Mouse (Mus musculus): ENCODE results near the gene Mylk4. TPM values are rescaled to one million over a fixed set of nuclear protein-coding genes. Genes with fewer than 3 reads are reported as not detected.

Gene Mylk4
- polyA plus RNA-seq, 1 experiment from 2014 or later, result not detected

DNA sequence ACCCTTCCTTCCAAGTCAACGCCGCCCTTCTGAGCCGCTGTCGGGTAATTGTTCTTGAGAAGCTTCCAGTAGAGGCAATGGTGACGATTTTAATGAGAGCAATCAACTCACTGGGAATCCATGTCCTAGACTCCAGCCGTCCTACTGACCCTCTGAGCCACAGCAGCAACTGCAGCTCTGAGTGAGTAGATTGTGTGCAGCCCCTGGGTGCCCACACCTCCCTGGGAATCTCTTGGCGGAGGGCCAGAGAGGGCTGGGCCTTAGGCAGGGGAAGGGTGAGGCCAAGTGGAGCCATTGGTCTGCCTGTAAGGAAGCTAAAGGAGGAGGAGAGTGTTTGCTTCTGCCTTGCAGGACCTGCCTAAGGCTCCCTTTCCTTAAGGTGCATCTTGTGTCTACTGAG, 23.1 kb upstream of the Mylk4 start:
- H3K4me3 ChIP-seq (ENCODE audit: low read depth, low read length), result no peak overlapping the region
- no peak overlapping the region for H3K9ac ChIP-seq
- ATAC-seq (ENCODE audit: insufficient read depth) (no peak), DNase-seq (peak; percentile 27)
- no peaks in the 10 kb centered on the region for H3K27me3 ChIP-seq (ENCODE audit: insufficient read depth, low read length)
- H3K36me3 ChIP-seq (ENCODE audit: insufficient read depth), result peaks cover 33% of the 10 kb centered on the region
- H3K9me3 ChIP-seq (ENCODE audit: low read depth, low read length), result no peaks in the 10 kb centered on the region
- no peak overlapping the region for H3K27ac ChIP-seq (ENCODE audit: low read depth)
- peaks cover 6% of the 10 kb centered on the region; the same call in 1 of the 2 replicates for H3K4me1 ChIP-seq (ENCODE audit: insufficient read depth)
- TF ChIP-seq CTCF (IDR thresholded peaks at IDR 0.05; ENCODE audit: low read depth), result no peak
- WGBS, result 84% methylated on average over 7 of the region's 7 CpGs
- H3K4me2 ChIP-seq, result no peak overlapping the region

DNA sequence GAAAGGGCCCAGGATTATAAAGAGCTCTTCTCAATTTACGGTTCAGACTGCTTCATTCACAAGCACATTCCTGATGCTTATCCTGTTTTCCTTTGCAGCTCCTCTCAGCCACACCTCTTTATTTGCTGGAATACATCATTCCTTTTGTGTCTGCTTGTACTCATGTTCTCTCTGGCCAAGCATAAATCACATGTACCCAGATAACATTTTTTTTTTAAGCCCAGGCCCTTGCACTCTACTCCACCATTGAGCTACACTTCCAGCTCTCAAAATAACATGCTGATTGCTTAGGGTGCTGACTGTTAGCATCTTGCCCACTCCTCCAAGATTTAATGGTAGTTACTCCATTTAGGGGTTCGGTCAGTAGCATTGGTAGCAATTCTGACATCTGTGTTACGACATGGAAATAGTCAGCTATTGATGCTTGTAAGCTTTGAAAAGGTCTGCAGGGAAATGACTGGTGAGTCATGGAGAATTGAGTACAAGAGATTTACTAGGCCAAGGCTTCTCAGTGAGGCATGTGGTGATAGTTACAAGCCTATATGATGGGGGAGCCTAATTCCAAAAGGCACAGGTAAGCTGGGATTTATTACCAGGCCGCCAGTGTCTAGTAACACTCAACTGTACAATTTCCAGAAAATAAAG, 20.1 kb upstream of the Mylk4 start:
- TF ChIP-seq CTCF (IDR thresholded peaks at IDR 0.05; ENCODE audit: low read depth), result no peak
- Histone ChIP-seq H3K4me1 (ENCODE audit: insufficient read depth) (peaks cover 6% of the 10 kb centered on the region; the same call in 1 of the 2 replicates), H3K27me3 (ENCODE audit: insufficient read depth, low read length) (no peaks in the 10 kb centered on the region), H3K27ac (ENCODE audit: low read depth) (no peak overlapping the region), H3K4me2 (peak overlapping the region; percentile 88), H3K36me3 (ENCODE audit: insufficient read depth) (peaks cover 22% of the 10 kb centered on the region), H3K9ac (0 out of 2 replicates have a peak overlapping the region, but pooled peaks have one; percentile 76), H3K9me3 (ENCODE audit: low read depth, low read length) (no peaks in the 10 kb centered on the region), H3K4me3 (ENCODE audit: low read depth, low read length) (peak overlapping the region; percentile 90)
- DNase-seq (peak; percentile 1), ATAC-seq (ENCODE audit: insufficient read depth) (no peak)
- WGBS, result 73% methylated on average over 4 of the region's 4 CpGs

DNA sequence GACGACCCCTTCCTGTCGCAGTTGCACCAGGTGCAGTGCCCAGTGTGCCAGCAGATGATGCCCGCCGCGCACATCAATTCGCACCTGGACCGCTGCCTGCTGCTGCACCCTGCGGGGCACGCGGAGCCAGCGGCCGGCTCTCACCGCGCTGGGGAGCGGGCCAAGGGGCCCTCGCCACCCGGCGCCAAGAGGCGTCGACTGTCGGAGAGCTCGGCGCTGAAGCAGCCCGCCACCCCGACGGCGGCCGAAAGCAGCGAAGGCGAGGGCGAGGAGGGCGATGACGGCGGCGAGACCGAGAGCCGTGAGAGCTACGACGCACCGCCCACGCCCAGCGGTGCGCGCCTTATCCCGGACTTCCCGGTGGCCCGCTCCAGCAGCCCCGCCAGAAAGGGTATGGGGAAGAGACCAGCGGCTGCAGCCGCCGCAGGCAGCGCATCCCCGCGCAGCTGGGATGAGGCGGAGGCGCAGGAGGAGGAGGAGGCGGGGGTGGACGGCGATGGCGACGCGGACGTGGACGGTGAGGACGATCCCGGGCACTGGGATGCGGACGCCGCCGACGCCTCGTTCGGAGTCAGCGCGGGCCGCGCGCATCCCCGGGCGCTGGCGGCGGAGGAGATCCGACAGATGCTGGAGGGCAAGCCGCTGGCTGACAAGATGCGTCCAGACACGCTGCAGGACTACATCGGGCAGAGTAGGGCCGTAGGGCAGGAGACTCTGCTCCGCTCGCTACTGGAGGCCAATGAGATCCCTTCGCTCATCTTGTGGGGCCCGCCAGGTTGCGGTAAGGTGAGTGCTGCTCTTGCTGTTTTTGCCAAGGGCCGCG, 18.7 kb upstream of the Mylk4 start, which contains the start of gene D930007J09Rik:
Gene D930007J09Rik, minus strand, starts transcription at position 591 of the 823 bp plus-strand sequence.
- Histone ChIP-seq H3K4me1 (ENCODE audit: insufficient read depth) (peaks cover 6% of the 10 kb centered on the region; the same call in 1 of the 2 replicates), H3K4me2 (peak within 1 kb of the TSS; percentile 88), H3K27ac (ENCODE audit: low read depth) (peak within 1 kb of the TSS; percentile 76), H3K4me3 (ENCODE audit: low read depth, low read length) (peak within 1 kb of the TSS; percentile 90), H3K27me3 (ENCODE audit: insufficient read depth, low read length) (no peaks in the 10 kb centered on the region), H3K9ac (peak within 1 kb of the TSS; percentile 76), H3K36me3 (ENCODE audit: insufficient read depth) (peaks cover 12% of the 10 kb centered on the region), H3K9me3 (ENCODE audit: low read depth, low read length) (no peaks in the 10 kb centered on the region)
- DNase-seq (peak; percentile 52), ATAC-seq (ENCODE audit: insufficient read depth) (peak; percentile 9)
- under 1% methylated on average over 79 of the region's 95 CpGs for WGBS
- peak; percentile 0; the same call in 1 of the 2 replicates for TF ChIP-seq CTCF (IDR thresholded peaks at IDR 0.05; ENCODE audit: low read depth)

DNA sequence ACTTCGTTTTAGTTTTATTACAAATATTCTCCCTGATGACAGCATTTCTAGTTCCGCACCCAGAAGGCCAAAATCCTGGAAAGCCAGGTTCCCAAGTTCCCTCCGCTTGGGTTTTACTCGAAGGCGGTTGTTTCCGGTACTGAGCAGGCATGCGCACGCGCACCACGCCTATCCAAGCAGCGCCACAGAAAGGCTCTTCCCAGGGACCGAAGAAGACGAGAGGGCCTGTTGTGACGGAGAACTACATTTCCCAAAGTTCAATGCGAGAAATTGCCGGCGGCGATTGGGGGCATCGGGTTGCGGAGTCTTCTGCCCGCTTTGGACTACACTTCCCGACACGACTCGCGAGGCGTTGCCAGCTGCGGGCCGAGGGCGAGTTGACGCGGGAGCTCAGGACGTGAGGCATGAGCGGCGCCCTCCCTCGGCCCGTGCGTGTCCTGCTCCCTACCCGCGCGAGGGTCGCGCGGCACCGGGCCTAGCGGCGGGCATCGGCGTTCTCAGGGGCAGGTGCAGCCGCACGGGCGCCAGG, 18.0 kb upstream of the Mylk4 start, which contains the start of gene Wrnip1:
Gene Wrnip1, plus strand, starts transcription at position 346 of the 529 bp plus-strand sequence.
- peak within 1 kb of the TSS; percentile 76 for H3K27ac ChIP-seq (ENCODE audit: low read depth)
- no peaks in the 10 kb centered on the region for H3K9me3 ChIP-seq (ENCODE audit: low read depth, low read length)
- peak within 1 kb of the TSS; percentile 76 for H3K9ac ChIP-seq
- TF ChIP-seq CTCF (IDR thresholded peaks at IDR 0.05; ENCODE audit: low read depth), result peak; percentile 38
- peak within 1 kb of the TSS; percentile 90 for H3K4me3 ChIP-seq (ENCODE audit: low read depth, low read length)
- WGBS, result under 1% methylated on average over 51 of the region's 51 CpGs
- H3K4me2 ChIP-seq, result peak within 1 kb of the TSS; percentile 88
- H3K36me3 ChIP-seq (ENCODE audit: insufficient read depth), result peaks cover 8% of the 10 kb centered on the region
- H3K4me1 ChIP-seq (ENCODE audit: insufficient read depth), result peaks cover 6% of the 10 kb centered on the region; the same call in 1 of the 2 replicates
- peak; percentile 98 for ATAC-seq (ENCODE audit: insufficient read depth)
- peak; percentile 99 for DNase-seq
- H3K27me3 ChIP-seq (ENCODE audit: insufficient read depth, low read length), result no peaks in the 10 kb centered on the region

DNA sequence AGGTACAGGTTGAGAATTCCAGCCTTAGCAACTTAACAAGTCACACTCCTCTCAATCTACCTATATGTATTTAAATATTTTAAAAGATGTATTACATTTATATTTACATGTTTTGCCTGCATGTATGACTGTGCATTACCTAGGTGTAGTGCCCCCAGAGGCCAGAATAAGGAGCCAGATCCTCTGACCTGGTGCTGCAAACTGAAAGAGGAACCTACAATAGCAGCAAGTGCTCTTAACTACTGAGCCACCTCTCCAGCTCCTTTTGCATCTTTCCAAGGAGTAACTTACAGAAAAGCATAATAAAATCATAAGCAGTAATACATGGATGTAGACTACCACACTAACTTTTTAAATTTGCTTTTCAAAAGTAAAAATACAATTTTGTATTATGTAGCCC, 17.1 kb upstream of the Mylk4 start:
- no peak overlapping the region for H3K27ac ChIP-seq (ENCODE audit: low read depth)
- DNase-seq, result no peak
- peak overlapping the region; percentile 90; the same call in 1 of the 2 replicates for H3K4me3 ChIP-seq (ENCODE audit: low read depth, low read length)

DNA sequence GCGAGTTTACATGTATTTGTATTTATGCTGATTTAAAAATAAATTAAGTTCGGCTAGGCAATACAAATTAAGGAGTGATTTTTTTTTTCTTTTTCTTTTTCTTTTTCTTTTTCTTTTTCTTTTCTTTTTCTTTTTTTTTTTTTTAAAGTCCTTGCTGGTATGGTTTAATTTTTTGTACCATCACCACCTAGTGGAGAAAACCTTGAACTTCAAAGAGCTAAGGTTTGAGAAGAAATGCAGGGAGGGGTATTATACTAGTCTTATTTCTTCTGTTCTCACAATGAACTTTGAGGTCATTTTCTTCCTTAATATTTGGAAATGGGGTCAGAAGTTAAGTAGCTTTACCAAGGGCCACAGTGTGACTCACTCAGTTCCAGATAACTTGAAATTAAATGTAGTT, 15.4 kb upstream of the Mylk4 start:
- no peak overlapping the region for H3K4me2 ChIP-seq
- H3K9ac ChIP-seq, result no peak overlapping the region
- ATAC-seq (ENCODE audit: insufficient read depth) (no peak), DNase-seq (peak; percentile 54)
- H3K9me3 ChIP-seq (ENCODE audit: low read depth, low read length), result no peaks in the 10 kb centered on the region
- no peaks in the 10 kb centered on the region for H3K27me3 ChIP-seq (ENCODE audit: insufficient read depth, low read length)
- peak; percentile 37 for TF ChIP-seq CTCF (IDR thresholded peaks at IDR 0.05; ENCODE audit: low read depth)
- WGBS, result 49% methylated on average over 2 of the region's 2 CpGs
- no peak overlapping the region for H3K27ac ChIP-seq (ENCODE audit: low read depth)
- H3K4me1 ChIP-seq (ENCODE audit: insufficient read depth), result peaks cover 6% of the 10 kb centered on the region; the same call in 1 of the 2 replicates
- no peak overlapping the region for H3K4me3 ChIP-seq (ENCODE audit: low read depth, low read length)
- H3K36me3 ChIP-seq (ENCODE audit: insufficient read depth), result no peaks in the 10 kb centered on the region

More for the DNA sequence above, 17.1 kb upstream of the Mylk4 start:
- Histone ChIP-seq H3K9me3 (ENCODE audit: low read depth, low read length) (no peaks in the 10 kb centered on the region), H3K9ac (no peak overlapping the region), H3K36me3 (ENCODE audit: insufficient read depth) (no peaks in the 10 kb centered on the region; the same call in 1 of the 2 replicates), H3K27me3 (ENCODE audit: insufficient read depth, low read length) (no peaks in the 10 kb centered on the region), H3K4me2 (peak overlapping the region; percentile 88), H3K4me1 (ENCODE audit: insufficient read depth) (peaks cover 6% of the 10 kb centered on the region; the same call in 1 of the 2 replicates)
- no peak for ATAC-seq (ENCODE audit: insufficient read depth)
- TF ChIP-seq CTCF (IDR thresholded peaks at IDR 0.05; ENCODE audit: low read depth), result peak; percentile 22; the same call in 1 of the 2 replicates

Data from lung, embryonic 14.5 days (tissue).